Mouse (Mus musculus) myocyte (in vitro differentiated cells): ENCODE data around the gene Vapb.

Source experiments
- CEBPB ChIP-seq: IDR thresholded peaks from 2 replicates; pipeline ENCODE4 v1.6.1; 2011; ENCODE audit warnings: mild to moderate bottlenecking, moderate library complexity; ENCODE audit not compliant: poor library complexity, insufficient read depth, severe bottlenecking
- E2F4 ChIP-seq: IDR thresholded peaks from one replicate; pipeline ENCODE4 v1.6.1; 2011; ENCODE audit warnings: mild to moderate bottlenecking, control low read depth, moderate library complexity; ENCODE audit not compliant: insufficient read depth
- MAX ChIP-seq: IDR thresholded peaks from one replicate; pipeline ENCODE4 v1.6.1; 2011; ENCODE audit warnings: low read depth, mild to moderate bottlenecking, control low read depth
- MYOD1 ChIP-seq, 3 experiments: IDR thresholded peaks; one replicate each; pipeline ENCODE4 v1.6.1; 2011; ENCODE audit warnings: control low read depth in 2 of 3, low read depth in 2 of 3, mild to moderate bottlenecking in 2 of 3, moderate library complexity in 1 of 3; ENCODE audit not compliant: insufficient read length in 2 of 3, control insufficient read depth in 1 of 3
- MYOG ChIP-seq, 3 experiments: IDR thresholded peaks; one replicate each; pipeline ENCODE4 v1.6.1; 2011; ENCODE audit warnings: control low read depth in 2 of 3, low read depth in 2 of 3, mild to moderate bottlenecking in 2 of 3; ENCODE audit not compliant: insufficient read length in 2 of 3, control insufficient read depth in 1 of 3, insufficient read depth in 1 of 3
- POLR2A ChIP-seq: IDR thresholded peaks from one replicate; pipeline ENCODE4 v1.6.1; 2011; ENCODE audit warnings: low read depth, mild to moderate bottlenecking, control low read depth, moderate library complexity; ENCODE audit not compliant: insufficient read length
- POLR2AphosphoS2 ChIP-seq: IDR thresholded peaks from one replicate; pipeline ENCODE4 v1.6.1; 2011; ENCODE audit warnings: low read depth, control low read depth; ENCODE audit not compliant: insufficient read length
- REST ChIP-seq: IDR thresholded peaks from one replicate; pipeline ENCODE4 v1.6.1; 2011; ENCODE audit warnings: mild to moderate bottlenecking, control low read depth, moderate library complexity; ENCODE audit not compliant: insufficient read depth, insufficient read length
- SRF ChIP-seq: IDR thresholded peaks from one replicate; pipeline ENCODE4 v1.6.1; 2011; ENCODE audit warnings: low read depth; ENCODE audit not compliant: control insufficient read depth, insufficient read length
- TCF12 ChIP-seq: IDR thresholded peaks from one replicate; pipeline ENCODE4 v1.6.1; 2011; ENCODE audit warnings: mild to moderate bottlenecking, control low read depth; ENCODE audit not compliant: poor library complexity, insufficient read depth, severe bottlenecking
- TCF3 ChIP-seq: IDR thresholded peaks from one replicate; pipeline ENCODE4 v1.6.1; 2011; ENCODE audit warnings: low read depth, control low read depth; ENCODE audit not compliant: insufficient read length
- USF1 ChIP-seq: IDR thresholded peaks from one replicate; pipeline ENCODE4 v1.6.1; 2011; ENCODE audit warnings: low read depth, mild to moderate bottlenecking, control low read depth, moderate library complexity

GRCm38 (mm10) chr2:173757624-173758155 lies 20.4 kb downstream of the Vapb start:
- no peak for TF ChIP-seq MAX
- no peak for TF ChIP-seq POLR2A
- TF ChIP-seq POLR2AphosphoS2 = no peak
- no peak for TF ChIP-seq E2F4
- no peak for TF ChIP-seq TCF12
- TF ChIP-seq CEBPB = no peak
- no peak for TF ChIP-seq USF1
- TF ChIP-seq REST = no peak
- no peak for TF ChIP-seq MYOD1 (IDR thresholded peaks at IDR 0.05; ENCODE audit: control insufficient read depth in 1 of 3, insufficient read length in 2 of 3, low read depth in 2 of 3)
- no peak for TF ChIP-seq TCF3
- TF ChIP-seq MYOG (IDR thresholded peaks at IDR 0.05; ENCODE audit: control insufficient read depth in 1 of 3, insufficient read depth in 1 of 3, insufficient read length in 2 of 3, low read depth in 2 of 3) = no peak
- no peak for TF ChIP-seq SRF
